Mouse (Mus musculus) layer of hippocampus, postnatal 25 days (tissue): ENCODE results near the gene Ccr9. TPM values are rescaled to one million over a fixed set of nuclear protein-coding genes. Genes with fewer than 3 reads are reported as not detected.

ENCODE experiments used
- DNase-seq, 2 experiments: peaks; one replicate each; pipeline ENCODE4 v3.0.0; 2022; ENCODE audit warnings: mixed read lengths in 2 of 2, low spot score in 1 of 2; ENCODE audit errors: extremely low spot score in 1 of 2
- total RNA-seq, 2 experiments: library from RNA; stranded (reverse); gene quantifications; 2 replicates each; pipeline ENCODE4 v1.2.3; 2021

The Ccr9 gene
- total RNA-seq, 2 experiments from 2014 or later: 0.10 to 0.14 TPM

- DNase-seq: no peak
Observed at GRCm38 (mm10) chr9:123788855-123789529, 110.8 kb downstream of the Ccr9 start.

GRCm38 (mm10) chr9:123796174-123796573, 117.9 kb downstream of the Ccr9 start:
- DNase-seq: peak in 1 of 2 experiments; percentile 26

GRCm38 (mm10) chr9:123801527-123801926, 123.3 kb downstream of the Ccr9 start:
- DNase-seq: no peak

GRCm38 (mm10) chr9:123802421-123802820, 124.2 kb downstream of the Ccr9 start:
- DNase-seq: no peak

GRCm38 (mm10) chr9:123802896-123803295, 124.7 kb downstream of the Ccr9 start:
- DNase-seq: no peak

- DNase-seq: no peak
Observed at GRCm38 (mm10) chr9:123805241-123805640, 127.0 kb downstream of the Ccr9 start.

- no peak for DNase-seq
Observed at GRCm38 (mm10) chr9:123806267-123806666, 128.0 kb downstream of the Ccr9 start, which contains the start of gene Cxcr6. Gene Cxcr6 (plus strand): TSS chr9:123806475.

- DNase-seq: no peak
Observed at GRCm38 (mm10) chr9:123808583-123808982, 130.3 kb downstream of the Ccr9 start.

- DNase-seq: no peak
Observed at GRCm38 (mm10) chr9:123811831-123812230, 133.6 kb downstream of the Ccr9 start.

GRCm38 (mm10) chr9:123814326-123814725, 136.1 kb downstream of the Ccr9 start:
- no peak for DNase-seq

GRCm38 (mm10) chr9:123814821-123815220, 136.6 kb downstream of the Ccr9 start:
- DNase-seq: no peak

GRCm38 (mm10) chr9:123815444-123815843, 137.2 kb downstream of the Ccr9 start:
- DNase-seq: no peak

- no peak for DNase-seq
Observed at GRCm38 (mm10) chr9:123815996-123816395, 137.8 kb downstream of the Ccr9 start.

- no peak for DNase-seq
Observed at GRCm38 (mm10) chr9:123818601-123819000, 140.4 kb downstream of the Ccr9 start.

GRCm38 (mm10) chr9:123826631-123827030, 148.4 kb downstream of the Ccr9 start:
- no peak for DNase-seq

GRCm38 (mm10) chr9:123828916-123829315, 150.7 kb downstream of the Ccr9 start:
- DNase-seq: no peak

Other genes starting within 250 kb of the Ccr9 start
- 1 to 10 TPM; 6.4 to 6.5 TPM for gene Limd1, start 199.7 kb upstream of the Ccr9 start, total RNA-seq
- gene Sacm1l, start 148.7 kb upstream of the Ccr9 start, total RNA-seq: 10 to 100 TPM; 51.0 to 58.1 TPM
- gene Slc6a20b, start 45.9 kb upstream of the Ccr9 start, total RNA-seq: under 1 TPM; 0.27 to 0.28 TPM
- gene Slc6a20a, start 446 bp downstream of the Ccr9 start, total RNA-seq: 10 to 100 TPM; 12.2 to 14.1 TPM
- gene Lztfl1, start 39.3 kb downstream of the Ccr9 start, total RNA-seq: 10 to 100 TPM; 60.1 to 64.8 TPM
- gene Cxcr6, start 128.0 kb downstream of the Ccr9 start, total RNA-seq: not detected
- gene Fyco1, start 173.5 kb downstream of the Ccr9 start, total RNA-seq: 10 to 100 TPM; 34.4 to 44.5 TPM
- not detected for gene Xcr1, start 183.6 kb downstream of the Ccr9 start, total RNA-seq